Mouse (Mus musculus): ENCODE measurements around the gene Tprn.

DNA sequence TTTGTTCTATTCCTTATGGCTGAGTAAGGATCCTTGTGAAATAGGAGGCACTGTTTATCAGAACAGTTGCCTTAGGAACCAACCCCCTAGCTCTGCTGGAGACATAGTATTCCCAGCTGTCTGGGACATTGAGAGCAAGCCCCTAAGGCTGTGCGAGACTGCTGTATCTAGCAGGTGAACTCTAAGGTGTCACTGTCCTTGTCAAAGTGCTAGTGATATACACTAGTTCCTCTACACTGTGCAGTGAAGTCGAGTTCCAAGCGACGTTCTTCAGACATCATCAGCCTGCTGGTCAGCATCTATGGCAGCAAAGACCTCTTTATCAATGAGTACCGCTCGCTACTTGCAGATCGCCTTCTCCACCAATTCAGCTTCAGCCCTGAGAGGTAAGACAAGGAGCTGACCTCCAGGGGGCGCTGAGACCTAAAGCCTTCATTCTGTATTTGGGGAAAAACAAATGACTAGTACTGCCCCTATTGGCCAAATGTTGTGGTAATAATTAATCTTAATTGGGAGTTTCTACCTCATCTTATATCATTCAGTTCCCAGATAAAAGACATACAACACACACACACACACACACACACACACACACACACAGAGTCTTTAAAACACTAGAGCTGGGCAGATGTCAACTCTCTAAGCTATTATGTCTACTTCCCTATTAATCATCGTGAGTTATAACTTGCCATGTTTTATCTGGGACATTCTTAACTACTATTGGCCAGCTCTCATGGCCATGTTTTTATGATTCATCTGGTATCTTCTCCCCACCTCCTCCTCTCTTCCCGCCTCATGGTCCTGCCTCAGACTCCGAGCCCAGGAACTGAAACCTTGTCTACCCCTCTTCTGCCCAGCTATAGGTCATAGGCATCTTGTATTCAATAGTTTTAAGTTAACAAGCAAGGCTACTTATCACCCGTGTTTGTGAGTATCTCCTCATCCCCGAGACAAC is 16.8 kb downstream of the Tprn start:
- TF ChIP-seq ZNF384 (IDR thresholded peaks at IDR 0.05; ENCODE audit: low read depth, low read length) (no peak), CHD2 (IDR thresholded peaks at IDR 0.05; ENCODE audit: low read depth, low read length) (no peak), ZC3H11A (IDR thresholded peaks at IDR 0.05; ENCODE audit: borderline replicate concordance, low read depth, low read length) (peak; percentile 43)

Measured in ES-E14 (cell line).